Mouse (Mus musculus) forebrain, embryonic 15.5 days (tissue): ENCODE measurements at regions not wholly inside any gene's neighbourhood (a gene's known extent, or its start where the extent isn't known, plus 50 kb on each side); places are given as distances from the start of the nearest gene placed in this dataset.
A peak's percentile ranks its signal among the peaks of the same experiment; 100 is the strongest.

Experiments used
- ATAC-seq: fragments of 200-750 bp; cut with Nextera tagmentation; replicated peaks from 2 replicates; pipeline ENCODE4 v1.8.0; 2017; ENCODE audit warnings: mild to moderate bottlenecking, moderate TSS enrichment, moderate library complexity
- H3K27ac ChIP-seq: fragments of 300-500 bp; sonication (generic); replicated peaks from 2 replicates; pipeline ENCODE4 v1.5.1; 2015; ENCODE audit warnings: mild to moderate bottlenecking, inconsistent platforms
- H3K27me3 ChIP-seq: fragments of 300-500 bp; sonication (generic); 2 replicates; pipeline ENCODE4 v1.6.1; 2015; ENCODE audit warnings: inconsistent platforms
- H3K36me3 ChIP-seq: fragments of 300-500 bp; sonication (generic); 2 replicates; pipeline ENCODE4 v1.6.1; 2015; ENCODE audit warnings: mild to moderate bottlenecking, inconsistent platforms
- H3K4me1 ChIP-seq: fragments of 300-500 bp; sonication (generic); 2 replicates; pipeline ENCODE4 v1.6.1; 2015; ENCODE audit warnings: inconsistent platforms
- H3K4me2 ChIP-seq: fragments of 300-500 bp; sonication (generic); replicated peaks from 2 replicates; pipeline ENCODE4 v1.6.1; 2015; ENCODE audit warnings: mild to moderate bottlenecking, inconsistent platforms
- H3K4me3 ChIP-seq: fragments of 300-500 bp; sonication (generic); 2 replicates; pipeline ENCODE4 v1.5.1; 2015; ENCODE audit warnings: mild to moderate bottlenecking, inconsistent platforms
- H3K9ac ChIP-seq: fragments of 300-500 bp; sonication (generic); replicated peaks from 2 replicates; pipeline ENCODE4 v1.6.1; 2015; ENCODE audit warnings: mild to moderate bottlenecking, inconsistent platforms
- H3K9me3 ChIP-seq: fragments of 300-500 bp; sonication (generic); 2 replicates; pipeline ENCODE4 v1.6.1; 2016; ENCODE audit warnings: inconsistent platforms
- WGBS: fragments of 180-500 bp; shearing (Covaris S2); methylation state at CpG from one replicate; pipeline ENCODE4 v1.1.7; 2015; ENCODE audit warnings: mixed read lengths; 5-methylcytosine and 5-hydroxymethylcytosine counted together

DNA sequence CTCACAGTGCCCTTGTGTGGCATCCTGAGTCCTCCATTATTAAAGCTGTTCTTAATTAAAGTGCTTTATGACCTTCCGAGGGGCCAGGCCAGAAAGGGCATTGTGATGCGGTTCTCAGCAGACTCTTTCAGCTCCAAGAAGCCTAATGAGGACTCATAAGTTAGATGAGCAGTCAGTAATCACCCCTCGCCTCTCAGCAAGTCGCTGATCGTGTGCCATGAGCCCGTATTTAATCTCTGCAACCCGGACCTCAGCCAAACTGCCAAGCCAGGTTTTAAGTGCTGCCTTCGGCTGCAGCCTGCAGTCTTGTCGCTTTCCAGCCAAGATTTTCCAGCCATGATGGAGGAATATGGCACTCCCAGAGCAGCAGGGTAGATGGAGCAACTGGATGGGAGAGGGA is 56.1 kb upstream of the Rbfox1 start:
- 42% methylated on average over 9 of the region's 9 CpGs for WGBS
- no peaks in the 10 kb centered on the region for H3K9me3 ChIP-seq

DNA sequence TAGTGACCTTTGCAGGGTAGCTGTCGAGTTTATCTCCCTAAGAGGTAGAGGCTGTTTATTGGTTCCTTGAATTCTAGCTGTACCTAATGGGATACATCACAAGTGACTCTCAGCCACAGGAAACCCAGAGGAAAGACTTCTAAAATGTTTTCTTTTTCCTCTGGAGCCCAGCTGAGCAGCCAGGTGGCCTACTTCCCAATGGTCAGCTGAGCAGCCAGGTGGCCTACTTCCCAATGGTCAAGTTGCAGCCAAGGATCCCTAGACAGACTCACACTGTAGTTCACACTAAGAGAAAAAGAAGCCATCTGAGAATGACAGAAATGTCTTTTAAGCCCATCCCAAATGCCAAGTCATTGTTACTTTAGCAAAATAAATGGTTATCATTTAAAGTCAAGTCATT is 61.8 kb upstream of the Rbfox1 start:
- H3K27me3 ChIP-seq = no peaks in the 10 kb centered on the region
- no peak overlapping the region for H3K9ac ChIP-seq
- no peaks in the 10 kb centered on the region for H3K9me3 ChIP-seq
- no peak overlapping the region for H3K27ac ChIP-seq
- WGBS = 78% methylated on average over 1 of the region's 1 CpGs
- ATAC-seq = no peak
- H3K4me2 ChIP-seq = no peak overlapping the region
- no peak overlapping the region for H3K4me3 ChIP-seq
- no peaks in the 10 kb centered on the region for H3K4me1 ChIP-seq
- no peaks in the 10 kb centered on the region for H3K36me3 ChIP-seq

More for the DNA sequence above, 56.1 kb upstream of the Rbfox1 start:
- Histone ChIP-seq H3K27ac (no peak overlapping the region), H3K9ac (no peak overlapping the region), H3K27me3 (no peaks in the 10 kb centered on the region), H3K4me3 (no peak overlapping the region), H3K36me3 (no peaks in the 10 kb centered on the region), H3K4me2 (no peak overlapping the region), H3K4me1 (0 out of 2 replicates have a peak, but pooled peaks cover 8% of the 10 kb centered on the region)
- ATAC-seq = no peak

DNA sequence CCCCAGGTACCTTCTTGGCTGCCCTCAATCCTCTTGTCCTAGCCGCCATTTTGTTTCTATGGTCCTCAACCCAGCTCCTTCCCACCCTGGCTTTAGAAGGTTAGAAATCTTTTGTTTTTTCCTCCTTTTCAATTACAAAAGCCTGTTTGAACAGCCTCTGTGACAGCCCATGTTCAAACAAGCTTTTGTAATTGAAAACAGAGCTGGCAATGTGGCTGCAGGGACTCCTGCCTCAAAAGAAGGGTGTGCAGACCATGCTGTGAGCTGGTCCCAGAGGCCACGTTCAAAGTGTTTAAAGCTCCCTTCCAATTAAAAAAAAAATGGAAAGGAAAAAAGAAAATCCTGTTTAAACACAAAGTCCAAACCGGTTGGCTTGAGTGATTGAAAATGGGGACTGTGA is 68.0 kb upstream of the Rbfox1 start:
- Histone ChIP-seq H3K27ac (no peak overlapping the region), H3K9ac (no peak overlapping the region), H3K36me3 (no peaks in the 10 kb centered on the region), H3K9me3 (no peaks in the 10 kb centered on the region), H3K4me1 (peaks cover 6% of the 10 kb centered on the region), H3K27me3 (no peaks in the 10 kb centered on the region), H3K4me2 (no peak overlapping the region), H3K4me3 (no peak overlapping the region)
- ATAC-seq = no peak
- WGBS = 12% methylated on average over 3 of the region's 3 CpGs

DNA sequence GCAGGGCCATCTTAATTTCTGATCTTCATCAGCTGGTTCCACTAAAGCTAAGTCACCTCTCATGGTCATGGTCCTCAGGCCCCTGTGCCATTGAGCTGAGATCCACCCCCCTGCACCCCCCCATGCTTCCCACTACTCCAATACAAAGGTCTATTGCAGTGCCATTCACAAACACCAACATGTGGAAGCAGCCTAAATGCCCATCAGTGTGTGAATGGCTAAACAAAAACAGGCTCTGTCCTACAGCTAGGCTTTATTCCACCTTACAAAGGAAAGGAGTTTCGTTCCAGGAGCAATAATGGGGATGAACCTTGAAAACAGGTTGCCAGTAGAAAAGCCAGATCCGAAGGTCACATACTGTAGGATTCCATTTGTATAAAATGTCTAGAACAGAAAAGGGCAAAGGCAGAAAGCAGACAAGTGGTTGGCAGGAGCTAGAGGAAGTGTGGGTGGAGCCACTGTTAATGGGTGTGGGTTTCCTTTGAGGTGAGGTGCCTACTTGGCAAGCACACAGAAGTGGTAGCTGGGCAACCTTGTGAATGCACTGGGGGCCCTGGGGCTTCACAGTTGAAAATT is 72.8 kb upstream of the Rbfox1 start:
- H3K9ac ChIP-seq = no peak overlapping the region
- no peak overlapping the region for H3K27ac ChIP-seq
- no peak overlapping the region for H3K4me2 ChIP-seq
- 13% methylated on average over 2 of the region's 2 CpGs for WGBS
- H3K27me3 ChIP-seq = peaks cover 5% of the 10 kb centered on the region; the same call in 1 of the 2 replicates
- H3K36me3 ChIP-seq = no peaks in the 10 kb centered on the region
- H3K4me1 ChIP-seq = peaks cover 22% of the 10 kb centered on the region
- no peak overlapping the region for H3K4me3 ChIP-seq
- peak; percentile 23; the same call in 1 of the 2 replicates for ATAC-seq
- no peaks in the 10 kb centered on the region for H3K9me3 ChIP-seq

DNA sequence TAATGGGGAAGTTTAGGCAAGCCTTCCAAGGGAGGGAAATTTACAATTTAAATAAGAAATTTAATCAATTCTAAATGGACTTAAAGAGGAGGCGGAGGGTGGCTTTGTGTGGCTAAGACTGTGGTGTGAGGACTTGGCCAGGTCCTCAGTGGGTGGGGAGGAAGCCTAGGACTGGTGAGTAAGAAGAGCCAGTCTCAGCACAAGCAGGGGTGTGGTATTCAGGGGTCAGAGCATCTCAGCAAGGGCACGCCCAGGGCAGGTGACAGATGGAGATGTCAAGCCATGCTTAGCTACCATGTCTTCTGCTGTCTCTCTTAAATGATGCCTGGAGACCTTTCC is 73.5 kb upstream of the Rbfox1 start:
- Histone ChIP-seq H3K27me3 (peaks cover 5% of the 10 kb centered on the region; the same call in 1 of the 2 replicates), H3K9ac (no peak overlapping the region), H3K4me3 (no peak overlapping the region), H3K27ac (peak overlapping the region; percentile 78), H3K36me3 (no peaks in the 10 kb centered on the region), H3K9me3 (no peaks in the 10 kb centered on the region), H3K4me1 (peaks cover 19% of the 10 kb centered on the region), H3K4me2 (no peak overlapping the region)
- 25% methylated on average over 2 of the region's 2 CpGs for WGBS
- ATAC-seq = peak; percentile 80; the same call in 1 of the 2 replicates

DNA sequence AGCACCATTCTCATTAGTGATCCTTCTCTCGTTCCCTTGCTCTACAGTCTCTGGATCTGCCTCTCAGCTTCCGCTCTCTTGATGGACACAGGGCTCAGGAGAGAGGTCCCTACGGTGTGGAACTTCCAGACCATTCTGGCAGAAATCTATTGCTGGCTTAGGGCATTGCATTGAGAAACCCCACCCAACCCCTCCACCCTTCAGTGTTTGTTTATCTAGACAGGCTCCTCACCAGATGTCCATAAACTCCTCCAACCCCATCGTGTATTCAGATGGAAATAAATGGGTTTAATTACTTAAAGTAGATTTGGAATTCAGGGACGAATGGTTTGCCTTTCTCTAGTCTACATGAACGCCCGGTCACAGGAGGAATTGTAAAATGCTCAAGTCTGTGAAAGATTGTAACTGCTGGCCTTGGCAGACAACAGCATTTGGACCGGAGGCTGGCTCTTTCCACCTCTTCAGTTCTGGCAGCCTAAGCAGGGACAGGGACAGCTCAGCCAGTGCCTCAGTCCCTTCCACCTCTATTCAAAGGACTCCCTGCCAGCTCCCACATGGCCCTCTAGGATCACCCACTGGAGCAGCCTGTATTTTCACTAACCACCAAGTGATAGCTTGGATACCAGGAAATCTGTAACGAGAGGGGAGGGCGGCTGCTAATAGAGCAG is 74.0 kb upstream of the Rbfox1 start:
- peaks cover 19% of the 10 kb centered on the region for H3K4me1 ChIP-seq
- no peak overlapping the region for H3K9ac ChIP-seq
- ATAC-seq = peak; percentile 93
- no peaks in the 10 kb centered on the region for H3K9me3 ChIP-seq
- H3K4me3 ChIP-seq = no peak overlapping the region
- peak overlapping the region; percentile 78 for H3K27ac ChIP-seq
- no peak overlapping the region for H3K4me2 ChIP-seq
- no peaks in the 10 kb centered on the region for H3K36me3 ChIP-seq
- WGBS = 20% methylated on average over 10 of the region's 10 CpGs
- H3K27me3 ChIP-seq = peaks cover 5% of the 10 kb centered on the region; the same call in 1 of the 2 replicates

DNA sequence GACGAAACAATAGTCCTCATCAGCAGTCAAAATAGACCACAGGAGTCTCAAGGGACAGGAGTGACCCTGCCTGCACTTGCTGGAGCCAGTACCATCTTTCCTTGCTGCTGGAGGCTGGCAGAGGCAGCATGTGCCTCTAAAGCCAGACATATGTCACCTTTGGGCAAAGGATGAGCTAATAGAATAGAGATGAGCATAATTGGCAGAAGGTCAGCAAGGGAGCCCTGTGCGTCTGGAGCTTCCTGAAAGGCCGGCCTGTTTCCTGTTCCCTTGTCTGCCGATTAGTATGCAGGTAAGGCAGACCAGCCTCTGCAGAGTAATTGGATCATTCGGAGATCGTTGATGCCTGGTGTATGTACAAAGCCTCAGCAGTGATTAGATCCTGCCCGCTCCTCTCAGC is 87.0 kb upstream of the Rbfox1 start:
- 34% methylated on average over 7 of the region's 7 CpGs for WGBS
- Histone ChIP-seq H3K27me3 (no peaks in the 10 kb centered on the region), H3K4me1 (no peaks in the 10 kb centered on the region), H3K9me3 (no peaks in the 10 kb centered on the region), H3K4me2 (no peak overlapping the region), H3K36me3 (no peaks in the 10 kb centered on the region), H3K4me3 (no peak overlapping the region), H3K27ac (no peak overlapping the region), H3K9ac (no peak overlapping the region)
- no peak for ATAC-seq

DNA sequence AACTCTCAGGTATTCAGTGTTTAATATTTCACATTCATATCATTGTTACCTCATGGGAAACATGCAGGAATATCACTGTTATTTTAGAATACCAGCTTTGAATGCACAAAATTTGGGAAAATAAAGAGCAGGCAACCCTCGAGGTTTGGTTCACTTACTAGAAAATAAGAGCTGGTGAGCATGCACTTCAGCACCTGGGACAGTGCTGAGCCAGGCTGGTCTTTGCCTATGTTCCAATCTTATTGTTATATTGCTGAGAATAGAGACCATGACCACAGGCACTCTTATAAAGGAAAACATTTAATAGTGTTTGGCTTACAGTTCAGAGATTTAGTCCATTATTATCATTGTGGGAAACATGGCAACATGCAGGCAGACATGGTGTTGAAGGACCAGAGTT is 92.9 kb upstream of the Rbfox1 start:
- no peaks in the 10 kb centered on the region for H3K27me3 ChIP-seq
- ATAC-seq = no peak
- no peak overlapping the region for H3K9ac ChIP-seq
- no peak overlapping the region for H3K4me3 ChIP-seq
- no peaks in the 10 kb centered on the region for H3K9me3 ChIP-seq
- WGBS = 63% methylated on average over 1 of the region's 1 CpGs
- H3K4me2 ChIP-seq = no peak overlapping the region
- no peak overlapping the region for H3K27ac ChIP-seq
- H3K4me1 ChIP-seq = no peaks in the 10 kb centered on the region
- no peaks in the 10 kb centered on the region for H3K36me3 ChIP-seq

DNA sequence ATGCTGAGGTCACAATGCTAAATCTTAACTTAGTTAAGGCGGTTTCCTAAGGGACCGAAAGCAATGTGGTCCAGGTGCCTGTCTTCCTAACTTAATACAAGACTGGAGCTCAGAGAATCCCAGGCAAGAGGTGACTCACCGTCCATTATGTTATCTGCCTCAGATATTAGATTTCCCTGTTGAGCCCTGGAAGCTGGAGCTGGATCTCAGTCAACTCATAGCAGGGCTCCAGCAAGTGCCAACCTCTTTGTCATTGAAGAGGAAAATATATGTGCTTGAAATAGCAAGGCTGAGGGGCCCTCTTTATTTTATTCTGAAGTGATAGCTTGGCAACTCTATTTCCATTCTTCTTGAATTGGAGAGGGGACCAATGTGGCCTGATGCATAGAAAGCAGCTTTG is 95.0 kb upstream of the Rbfox1 start:
- WGBS = 91% methylated on average over 3 of the region's 3 CpGs
- Histone ChIP-seq H3K4me2 (no peak overlapping the region), H3K36me3 (no peaks in the 10 kb centered on the region), H3K9ac (no peak overlapping the region), H3K4me1 (no peaks in the 10 kb centered on the region), H3K27ac (no peak overlapping the region), H3K27me3 (no peaks in the 10 kb centered on the region), H3K9me3 (no peaks in the 10 kb centered on the region), H3K4me3 (no peak overlapping the region)
- ATAC-seq = no peak

DNA sequence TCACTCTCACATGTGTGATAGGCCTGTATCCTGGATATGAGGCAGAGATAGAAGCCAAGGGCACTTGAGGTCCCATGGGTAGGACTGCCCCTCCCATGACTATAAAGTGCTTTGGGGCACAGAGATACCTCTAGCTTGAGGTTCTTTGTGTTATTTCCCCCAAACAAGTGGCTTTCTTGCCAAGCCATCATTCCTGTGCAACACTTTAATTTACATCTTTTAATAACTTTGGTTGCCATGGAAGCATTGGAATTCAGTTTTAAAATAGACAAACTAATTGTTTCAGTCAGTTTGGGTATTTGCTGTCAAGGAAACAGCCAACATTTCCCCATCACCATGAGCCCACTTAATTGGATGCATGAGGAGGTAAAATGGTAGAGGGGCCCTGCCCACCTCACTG is 97.9 kb upstream of the Rbfox1 start:
- no peak for ATAC-seq
- Histone ChIP-seq H3K4me2 (no peak overlapping the region), H3K36me3 (no peaks in the 10 kb centered on the region), H3K27ac (no peak overlapping the region), H3K4me3 (no peak overlapping the region), H3K9ac (no peak overlapping the region), H3K4me1 (no peaks in the 10 kb centered on the region), H3K27me3 (no peaks in the 10 kb centered on the region), H3K9me3 (no peaks in the 10 kb centered on the region)

DNA sequence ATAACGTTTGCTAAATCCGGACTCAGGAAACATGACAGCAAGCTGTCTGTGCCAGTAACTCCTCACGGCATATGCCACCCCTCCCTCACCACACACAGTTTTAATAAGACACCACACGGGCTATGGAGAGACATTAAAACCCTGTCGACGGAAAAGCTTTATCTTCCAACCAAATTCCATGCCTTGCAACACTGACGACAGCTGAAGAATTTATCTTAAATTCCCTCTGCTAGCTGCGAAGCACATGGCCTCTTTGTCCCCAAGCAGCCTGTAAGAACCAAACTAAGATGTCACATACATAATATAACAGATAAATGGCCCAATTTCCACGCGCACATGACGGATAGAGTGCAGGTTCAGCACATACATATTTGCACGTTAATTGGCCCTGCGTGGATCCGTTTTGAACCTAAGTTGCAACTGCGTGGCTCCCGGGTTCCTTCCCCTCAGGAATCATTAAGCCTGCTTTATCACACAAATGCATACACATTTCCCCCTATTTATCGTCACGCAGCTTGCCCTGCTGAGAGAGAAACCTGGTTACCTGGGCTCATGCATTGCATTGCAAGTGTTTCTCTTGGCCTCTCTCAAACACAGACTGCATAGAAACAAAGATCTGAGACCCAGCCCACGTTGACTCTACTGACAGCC is 118.3 kb upstream of the Rbfox1 start:
- H3K27ac ChIP-seq = peak overlapping the region; percentile 85

DNA sequence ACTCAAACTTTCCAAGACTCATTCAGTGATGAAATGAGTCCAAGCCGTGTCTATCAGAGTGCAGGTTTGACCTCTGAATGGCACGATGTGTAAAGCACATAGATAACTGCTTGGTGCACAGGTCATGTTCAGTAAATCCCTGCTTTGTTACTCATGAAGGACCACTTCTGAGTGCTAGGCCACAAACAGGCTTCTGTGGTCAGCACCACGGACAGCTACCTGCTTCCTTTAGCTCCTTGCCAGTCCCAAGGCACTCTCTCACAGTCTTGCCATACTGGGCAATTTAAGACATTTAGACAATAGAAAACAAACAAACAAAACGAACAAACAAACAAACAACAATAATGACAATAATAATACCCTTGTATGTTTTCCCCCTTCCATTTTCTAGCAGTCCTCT is 120.0 kb upstream of the Rbfox1 start:
- Histone ChIP-seq H3K4me3 (no peak overlapping the region), H3K9me3 (no peaks in the 10 kb centered on the region), H3K9ac (no peak overlapping the region), H3K36me3 (no peaks in the 10 kb centered on the region), H3K27me3 (no peaks in the 10 kb centered on the region), H3K4me1 (peaks cover 13% of the 10 kb centered on the region; the same call in 1 of the 2 replicates), H3K4me2 (no peak overlapping the region), H3K27ac (no peak overlapping the region)
- 40% methylated on average over 4 of the region's 4 CpGs for WGBS
- no peak for ATAC-seq

More for the DNA sequence above, 118.3 kb upstream of the Rbfox1 start:
- Histone ChIP-seq H3K4me3 (no peak overlapping the region), H3K9ac (no peak overlapping the region), H3K4me2 (no peak overlapping the region), H3K27me3 (no peaks in the 10 kb centered on the region), H3K4me1 (peaks cover 13% of the 10 kb centered on the region; the same call in 1 of the 2 replicates), H3K36me3 (no peaks in the 10 kb centered on the region), H3K9me3 (no peaks in the 10 kb centered on the region)
- ATAC-seq = peak; percentile 92
- 42% methylated on average over 19 of the region's 19 CpGs for WGBS
